In genomic region chr7:100966014-100966413, GRCm38 (mm10) we compare ENCODE assay signal across 23 mouse cellular contexts. TPM values are rescaled to one million over a fixed set of nuclear protein-coding genes. Genes with fewer than 3 reads are reported as not detected.
DNase-seq lines count a peak whose midpoint lies in the region; ATAC-seq lines count a peak whose summit lies in the region.
"Had no signal": no experiment of that assay in that cellular context is flagged by ENCODE, and none has a peak within 500 bp of the region (broad histone marks: within the 10 kb centered on the region; RNA-seq: fewer than 3 reads in every experiment).

No protein-coding gene starts in this region.

- H3K9me3 ChIP-seq in embryonic facial prominence, embryonic 13.5 days: no peaks in the 10 kb centered on the region
- no peaks in the 10 kb centered on the region for H3K9me3 ChIP-seq in embryonic facial prominence, embryonic 10.5 days
- H3K9me3 ChIP-seq in heart, embryonic 12.5 days (replicated peaks): no peaks in the 10 kb centered on the region
- no peaks in the 10 kb centered on the region for H3K9me3 ChIP-seq in liver, embryonic 13.5 days (replicated peaks)
- H3K9me3 ChIP-seq: forebrain, embryonic 13.5 days; forebrain, embryonic 15.5 days; G1E had no signal

- H3K9ac ChIP-seq in embryonic facial prominence, embryonic 13.5 days: 0 out of 2 replicates have a peak overlapping the region, but pooled peaks have one; percentile 17
- H3K9ac ChIP-seq in heart, embryonic 12.5 days: no peak overlapping the region; the same call in 1 of the 2 replicates
- no peak overlapping the region for H3K9ac ChIP-seq in liver, embryonic 13.5 days
- H3K9ac ChIP-seq: forebrain, embryonic 13.5 days; forebrain, embryonic 15.5 days had no signal

- ATAC-seq in embryonic facial prominence, embryonic 13.5 days (ENCODE audit: insufficient number of reproducible peaks, insufficient read depth, low FRiP score, low TSS enrichment, low read depth): no peak
- peak; percentile 60 for ATAC-seq in heart, embryonic 12.5 days (ENCODE audit: insufficient number of reproducible peaks, low FRiP score)
- ATAC-seq in liver, embryonic 13.5 days (ENCODE audit: low read depth): 0 out of 2 replicates have a peak, but pooled peaks have one; percentile 24
- ATAC-seq: activated CD4-positive, CD25-positive, alpha-beta regulatory T cell, adult 4 months; CD4-positive, CD25-positive, alpha-beta regulatory T cell, adult 4 months; forebrain, embryonic 13.5 days; Patski had no signal

- H3K36me3 ChIP-seq in embryonic facial prominence, embryonic 13.5 days: no peaks in the 10 kb centered on the region
- H3K36me3 ChIP-seq in embryonic facial prominence, embryonic 10.5 days (replicated peaks): no peaks in the 10 kb centered on the region
- no peaks in the 10 kb centered on the region for H3K36me3 ChIP-seq in heart, embryonic 12.5 days
- no peaks in the 10 kb centered on the region for H3K36me3 ChIP-seq in liver, embryonic 13.5 days
- H3K36me3 ChIP-seq: forebrain, embryonic 15.5 days; G1E had no signal

- H3K4me3 ChIP-seq in embryonic facial prominence, embryonic 13.5 days: no peak overlapping the region
- H3K4me3 ChIP-seq in embryonic facial prominence, embryonic 10.5 days: no peak overlapping the region
- no peak overlapping the region for H3K4me3 ChIP-seq in heart, embryonic 12.5 days
- no peak overlapping the region for H3K4me3 ChIP-seq in liver, embryonic 13.5 days (replicated peaks)
- H3K4me3 ChIP-seq: forebrain, embryonic 13.5 days; forebrain, embryonic 15.5 days had no signal

- H3K4me2 ChIP-seq in embryonic facial prominence, embryonic 13.5 days: no peak overlapping the region
- H3K4me2 ChIP-seq in heart, embryonic 12.5 days: no peak overlapping the region
- no peak overlapping the region for H3K4me2 ChIP-seq in liver, embryonic 13.5 days
- H3K4me2 ChIP-seq: forebrain, embryonic 13.5 days; forebrain, embryonic 15.5 days had no signal

- H3K4me1 ChIP-seq in embryonic facial prominence, embryonic 13.5 days: peaks cover 3% of the 10 kb centered on the region; the same call in 1 of the 2 replicates
- peaks cover 13% of the 10 kb centered on the region for H3K4me1 ChIP-seq in embryonic facial prominence, embryonic 10.5 days
- peaks cover 21% of the 10 kb centered on the region for H3K4me1 ChIP-seq in heart, embryonic 12.5 days (replicated peaks)
- H3K4me1 ChIP-seq in liver, embryonic 13.5 days (replicated peaks): peaks cover 21% of the 10 kb centered on the region
- H3K4me1 ChIP-seq: forebrain, embryonic 13.5 days; forebrain, embryonic 15.5 days had no signal

- H3K27me3 ChIP-seq in embryonic facial prominence, embryonic 13.5 days: no peaks in the 10 kb centered on the region
- H3K27me3 ChIP-seq in embryonic facial prominence, embryonic 10.5 days (replicated peaks; ENCODE audit: low read depth, poor library complexity, severe bottlenecking): peaks cover 17% of the 10 kb centered on the region
- H3K27me3 ChIP-seq in heart, embryonic 12.5 days (replicated peaks): peaks cover 23% of the 10 kb centered on the region
- H3K27me3 ChIP-seq in liver, embryonic 13.5 days: no peaks in the 10 kb centered on the region; the same call in 1 of the 2 replicates
- H3K27me3 ChIP-seq: forebrain, embryonic 15.5 days; Patski had no signal

- no peak overlapping the region for H3K27ac ChIP-seq in embryonic facial prominence, embryonic 13.5 days
- H3K27ac ChIP-seq in embryonic facial prominence, embryonic 10.5 days (replicated peaks): no peak overlapping the region
- 0 out of 2 replicates have a peak overlapping the region, but pooled peaks have one; percentile 15 for H3K27ac ChIP-seq in heart, embryonic 12.5 days (ENCODE audit: poor library complexity, severe bottlenecking)
- H3K27ac ChIP-seq in liver, embryonic 13.5 days: no peak overlapping the region
- H3K27ac ChIP-seq: forebrain, embryonic 13.5 days; forebrain, embryonic 15.5 days had no signal

- WGBS in embryonic facial prominence, embryonic 13.5 days: 81% methylated on average over 7 of the region's 7 CpGs
- 74% methylated on average over 7 of the region's 7 CpGs for WGBS in embryonic facial prominence, embryonic 10.5 days
- WGBS in heart, embryonic 12.5 days: 55% methylated on average over 7 of the region's 7 CpGs
- 67% methylated on average over 7 of the region's 7 CpGs for WGBS in liver, embryonic 13.5 days (ENCODE audit: insufficient replicate concordance)

- DNase-seq in embryonic facial prominence, embryonic 10.5 days (ENCODE audit: low spot score): no peak
- peak; percentile 90 for DNase-seq in heart, adult 11 months
- DNase-seq in heart, postnatal 4 days: no peak
- no peak for DNase-seq in heart, adult 8-10 months (ENCODE audit: low spot score)
- no peak for DNase-seq in liver, embryonic 13.5 days
- no peak for DNase-seq in liver
- DNase-seq: adrenal gland, adult 8-10 months; adrenal gland, postnatal 14 days; adrenal gland, postnatal 36 days; B cell, adult 2 months; cerebellum, adult 11-12 months; cerebellum, adult 2 months; cerebellum, adult 9-10 months; cerebellum, postnatal 10 days; cerebellum, postnatal 25 days had no signal

RNA-seq across cellular contexts. Expression of gene P2ry6, which starts 8.4 kb away (rescaled TPM):
- 3.6 and 5.6 TPM in 2 replicates for polyA plus RNA-seq in embryonic facial prominence, embryonic 13.5 days (2015; fragmentation: Nextera tagmentation; extraction: Ambion mirVana)
- 1.8 and 3.0 TPM in 2 replicates for polyA plus RNA-seq in embryonic facial prominence, embryonic 10.5 days (2016; fragmentation: Nextera tagmentation; extraction: Ambion mirVana)
- total RNA-seq in heart, postnatal 4 days (2021): 1 to 10 TPM; 2.5 to 2.6 TPM
- polyA plus RNA-seq in heart, embryonic 12.5 days (2016; fragmentation: Nextera tagmentation; extraction: Ambion mirVana): 2.3 and 2.6 TPM in 2 replicates
- 1 to 10 TPM; 2.7 to 4.0 (median 3.3) TPM for total RNA-seq in heart, adult 8-10 months (2022)
- polyA plus RNA-seq in liver, embryonic 13.5 days (2015; fragmentation: Nextera tagmentation; extraction: Ambion mirVana): 2.7 and 3.2 TPM in 2 replicates
- polyA plus RNA-seq: CD4-positive, CD25-positive, alpha-beta regulatory T cell, adult 4 months had no signal

RNA-seq across cellular contexts. Expression of gene Arhgef17, which starts 34.1 kb away (rescaled TPM):
- 8.0 and 8.3 TPM in 2 replicates for polyA plus RNA-seq in embryonic facial prominence, embryonic 13.5 days (2015; fragmentation: Nextera tagmentation; extraction: Ambion mirVana)
- 9.3 and 9.8 TPM in 2 replicates for polyA plus RNA-seq in embryonic facial prominence, embryonic 10.5 days (2016; fragmentation: Nextera tagmentation; extraction: Ambion mirVana)
- total RNA-seq in heart, postnatal 4 days (2021): 10 to 100 TPM; 37.0 to 38.4 TPM
- polyA plus RNA-seq in heart, embryonic 12.5 days (2016; fragmentation: Nextera tagmentation; extraction: Ambion mirVana): 8.7 and 10.6 TPM in 2 replicates
- 10 to 100 TPM; 25.0 to 36.6 (median 28.1) TPM for total RNA-seq in heart, adult 8-10 months (2022)
- 0.53 and 0.83 TPM in 2 replicates for polyA plus RNA-seq in liver, embryonic 13.5 days (2015; fragmentation: Nextera tagmentation; extraction: Ambion mirVana)
- polyA plus RNA-seq: CD4-positive, CD25-positive, alpha-beta regulatory T cell, adult 4 months had no signal

RNA-seq across cellular contexts. Expression of gene P2ry2, which starts 46.7 kb away (rescaled TPM):
- polyA plus RNA-seq in embryonic facial prominence, embryonic 13.5 days (2015; fragmentation: Nextera tagmentation; extraction: Ambion mirVana): 1.6 and 2.2 TPM in 2 replicates
- 0.31 and 0.50 TPM in 2 replicates for polyA plus RNA-seq in embryonic facial prominence, embryonic 10.5 days (2016; fragmentation: Nextera tagmentation; extraction: Ambion mirVana)
- total RNA-seq in heart, postnatal 4 days (2021): 10 to 100 TPM; 10.6 to 12.2 TPM
- 1.1 and 1.2 TPM in 2 replicates for polyA plus RNA-seq in heart, embryonic 12.5 days (2016; fragmentation: Nextera tagmentation; extraction: Ambion mirVana)
- total RNA-seq in heart, adult 8-10 months (2022): 10 to 100 TPM; 24.6 to 27.7 (median 27.2) TPM
- 0.76 TPM in 2 replicates for polyA plus RNA-seq in liver, embryonic 13.5 days (2015; fragmentation: Nextera tagmentation; extraction: Ambion mirVana)
- polyA plus RNA-seq: CD4-positive, CD25-positive, alpha-beta regulatory T cell, adult 4 months; forebrain, embryonic 13.5 days; G1E had no signal
